34 mouse cellular contexts compared by ENCODE assay signal in the genomic region with DNA sequence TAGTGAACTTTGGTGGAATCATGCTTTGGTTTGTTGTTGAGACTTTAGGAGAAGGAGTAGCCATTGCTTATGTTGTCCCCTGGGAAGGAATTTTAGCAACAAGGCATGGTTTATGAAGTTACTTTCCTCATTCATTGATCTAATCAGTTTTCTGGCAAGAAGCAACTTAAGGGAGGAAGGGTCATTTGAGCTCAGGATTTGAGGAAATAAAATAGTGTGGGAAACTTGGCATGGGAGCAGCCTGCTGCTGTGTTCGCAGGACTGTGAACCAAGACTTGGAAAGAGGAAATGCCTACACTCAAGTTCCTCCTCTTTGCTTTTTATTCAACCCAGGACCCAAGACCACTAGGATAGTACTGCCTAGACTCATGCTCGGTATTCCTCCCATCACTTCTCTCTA.
"Had no signal": no experiment of that assay in that cellular context is flagged by ENCODE, and none has a peak within 500 bp of the region (broad histone marks: within the 10 kb centered on the region; RNA-seq: fewer than 3 reads in every experiment).

No protein-coding gene starts in this region.

- H3K27ac ChIP-seq: heart, embryonic 10.5 days; heart, embryonic 13.5 days; heart, embryonic 15.5 days; hindbrain, embryonic 10.5 days; hindbrain, embryonic 12.5 days; hindbrain, embryonic 13.5 days; hindbrain, embryonic 14.5 days; hindbrain, embryonic 15.5 days; hindbrain, postnatal 0 days; intestine, embryonic 15.5 days; kidney, embryonic 15.5 days; kidney, postnatal 0 days; layer of hippocampus, adult 2 months; left cerebral cortex, adult 2 months had no signal

- H3K4me3 ChIP-seq: heart, embryonic 10.5 days; heart, embryonic 12.5 days; heart, embryonic 13.5 days; heart, embryonic 15.5 days; hindbrain, embryonic 10.5 days; hindbrain, embryonic 12.5 days; hindbrain, embryonic 13.5 days; hindbrain, embryonic 15.5 days; intestine, embryonic 15.5 days; kidney, embryonic 15.5 days; layer of hippocampus, adult 2 months; left cerebral cortex, adult 2 months had no signal

- H3K36me3 ChIP-seq: heart, embryonic 10.5 days; heart, embryonic 12.5 days; heart, embryonic 13.5 days; heart, embryonic 15.5 days; hindbrain, embryonic 10.5 days; hindbrain, embryonic 12.5 days; hindbrain, embryonic 13.5 days; hindbrain, embryonic 15.5 days; intestine, embryonic 15.5 days; kidney, embryonic 15.5 days had no signal

- H3K9me3 ChIP-seq: heart, embryonic 10.5 days; heart, embryonic 12.5 days; heart, embryonic 13.5 days; heart, embryonic 15.5 days; hindbrain, embryonic 10.5 days; hindbrain, embryonic 12.5 days; hindbrain, embryonic 13.5 days; hindbrain, embryonic 15.5 days; intestine, embryonic 15.5 days; kidney, embryonic 15.5 days had no signal

- H3K4me2 ChIP-seq: heart, embryonic 11.5 days; heart, embryonic 12.5 days; heart, embryonic 13.5 days; heart, embryonic 15.5 days; hindbrain, embryonic 12.5 days; hindbrain, embryonic 13.5 days; hindbrain, embryonic 14.5 days; hindbrain, embryonic 15.5 days; intestine, embryonic 15.5 days; kidney, embryonic 15.5 days had no signal

- DNase-seq: heart, postnatal 14 days; heart, postnatal 36 days; heart, postnatal 4 days; kidney, adult 11 months; kidney, adult 18-20 months; kidney, adult 2 months; kidney, adult 8-10 months; kidney, adult 9 months; kidney, postnatal 10 days; kidney, postnatal 14 days; kidney, postnatal 36 days; kidney, postnatal 4 days; layer of hippocampus, adult 9-11 months; layer of hippocampus, postnatal 36 days had no signal

- ATAC-seq: hindbrain, embryonic 16.5 days; hindbrain, postnatal 0 days; inflammation-experienced regulatory T-cells, adult 6 months; intestine, embryonic 15.5 days; intestine, embryonic 16.5 days; intestine, postnatal 0 days had no signal

- H3K27me3 ChIP-seq: heart, embryonic 13.5 days; heart, embryonic 15.5 days; hindbrain, embryonic 12.5 days; hindbrain, embryonic 13.5 days; hindbrain, embryonic 15.5 days; intestine, embryonic 15.5 days; kidney, embryonic 15.5 days had no signal

- H3K9ac ChIP-seq: heart, embryonic 12.5 days; heart, embryonic 13.5 days; heart, embryonic 15.5 days; hindbrain, embryonic 12.5 days; hindbrain, embryonic 13.5 days; hindbrain, embryonic 14.5 days; hindbrain, embryonic 15.5 days; intestine, embryonic 15.5 days; kidney, embryonic 15.5 days had no signal
